Mouse (Mus musculus) mouse embryonic stem cell (cell line): ENCODE data around the gene Cxcl13.

Experiments used
- in situ Hi-C, 2 experiments: fragments of 300-500 bp; cut with MboI; formaldehyde crosslinking; loops; 1 replicate in 1 of 2; 3 replicates in 1 of 2; pipeline ENCODE4 v1.14.3; 2019 to 2020; ENCODE audit warnings: low sequenced_read_pairs in 2 of 2, low pct_unique_long_range_greater_than_20kb in 1 of 2, mixed read lengths in 1 of 2; ENCODE audit not compliant: unreplicated experiment in 1 of 2

Cxcl13 gene

GRCm38 (mm10) chr5:95956651-95957050 is at the start of gene Cxcl13:
Gene Cxcl13, plus strand, starts transcription at chr5:95956951.
- in situ Hi-C loops, result no loop called here

- in situ Hi-C loops, result no loop called here
Observed at GRCm38 (mm10) chr5:95911006-95911405, 45.7 kb upstream of the Cxcl13 start.

GRCm38 (mm10) chr5:95918491-95918890 is 38.3 kb upstream of the Cxcl13 start:
- in situ Hi-C loops, result no loop called here

GRCm38 (mm10) chr5:95924023-95924422 is 32.7 kb upstream of the Cxcl13 start:
- in situ Hi-C loops, result no loop called here

- in situ Hi-C loops, result no loop called here
Observed at GRCm38 (mm10) chr5:95925204-95925930, 31.4 kb upstream of the Cxcl13 start.

GRCm38 (mm10) chr5:95925931-95926263 is 30.9 kb upstream of the Cxcl13 start:
- in situ Hi-C loops, result no loop called here

- in situ Hi-C loops, result no loop called here
Observed at GRCm38 (mm10) chr5:95935035-95935434, 21.7 kb upstream of the Cxcl13 start.

- in situ Hi-C loops, result no loop called here
Observed at GRCm38 (mm10) chr5:95936068-95936467, 20.7 kb upstream of the Cxcl13 start.

- in situ Hi-C loops, result no loop called here
Observed at GRCm38 (mm10) chr5:95937129-95937528, 19.6 kb upstream of the Cxcl13 start.

GRCm38 (mm10) chr5:95938044-95938625 is 18.6 kb upstream of the Cxcl13 start:
- in situ Hi-C loops, result no loop called here

- in situ Hi-C loops, result no loop called here
Observed at GRCm38 (mm10) chr5:95940682-95941221, 16.0 kb upstream of the Cxcl13 start.

- in situ Hi-C loops, result no loop called here
Observed at GRCm38 (mm10) chr5:95941562-95941961, 15.2 kb upstream of the Cxcl13 start.

- in situ Hi-C loops, result no loop called here
Observed at GRCm38 (mm10) chr5:95945120-95945519, 11.6 kb upstream of the Cxcl13 start.

GRCm38 (mm10) chr5:95946344-95946743 is 10.4 kb upstream of the Cxcl13 start:
- in situ Hi-C loops, result no loop called here

- in situ Hi-C loops, result no loop called here
Observed at GRCm38 (mm10) chr5:95948641-95949040, 8.1 kb upstream of the Cxcl13 start.

- in situ Hi-C loops, result no loop called here
Observed at GRCm38 (mm10) chr5:95949946-95950701, 6.6 kb upstream of the Cxcl13 start.

GRCm38 (mm10) chr5:95964940-95965339 is 8.2 kb downstream of the Cxcl13 start:
- in situ Hi-C loops, result no loop called here

GRCm38 (mm10) chr5:95966621-95967020 is 9.9 kb downstream of the Cxcl13 start:
- in situ Hi-C loops, result no loop called here

GRCm38 (mm10) chr5:95970845-95971244 is 14.1 kb downstream of the Cxcl13 start:
- in situ Hi-C loops, result no loop called here
